Mouse (Mus musculus) common myeloid progenitor, adult 5-6 weeks (primary cell): ENCODE results near the gene Spg11. TPM values are rescaled to one million over a fixed set of nuclear protein-coding genes. Genes with fewer than 3 reads are reported as not detected.

Experiments used
- total RNA-seq: library from RNA; stranded (forward); fragments of 200-1000, 187-1606 nt; gene quantifications from 2 replicates; pipeline ENCODE4 v1.2.3, GENCODE M21; 2017

The Spg11 gene
- total RNA-seq, 1 experiment from 2014 or later: 13.8 TPM

Other genes with a start within 250 kb of the Spg11 start
- gene Ctdspl2, start 162.4 kb downstream of the Spg11 start, total RNA-seq: 72.6 and 94.4 TPM in 2 replicates
- 0.73 TPM in 1 of 2 replicates, not detected in the other for gene Mageb3, start 162.3 kb downstream of the Spg11 start, total RNA-seq
- gene Eif3j1, start 89.8 kb downstream of the Spg11 start, total RNA-seq: 42.5 and 44.9 TPM in 2 replicates
- gene B2m, start 29.3 kb upstream of the Spg11 start, total RNA-seq: 2,084 and 2,334 TPM in 2 replicates
- not detected in 2 replicates for gene Trim69, start 42.3 kb upstream of the Spg11 start, total RNA-seq
- not detected in 2 replicates for gene Patl2, start 67.8 kb upstream of the Spg11 start, total RNA-seq
- not detected in 2 replicates for gene Terb2, start 67.9 kb upstream of the Spg11 start, total RNA-seq
- gene Sord, start 116.4 kb upstream of the Spg11 start, total RNA-seq: 79.5 and 86.8 TPM in 2 replicates
- gene Duox2, start 180.1 kb upstream of the Spg11 start, total RNA-seq: not detected in 2 replicates
- not detected in 2 replicates for gene Duoxa2, start 180.5 kb upstream of the Spg11 start, total RNA-seq
- 0.18 TPM in 1 of 2 replicates, not detected in the other for gene Duoxa1, start 195.3 kb upstream of the Spg11 start, total RNA-seq
- not detected in 2 replicates for gene Duox1, start 197.3 kb upstream of the Spg11 start, total RNA-seq